Mouse (Mus musculus) megakaryocyte-erythroid progenitor cell, adult 5-6 weeks (primary cell): Measurements from ENCODE around the gene Zfpl1. TPM values are rescaled to one million over a fixed set of nuclear protein-coding genes. Genes with fewer than 3 reads are reported as not detected.
A peak's percentile ranks its signal among the peaks of the same experiment; 100 is the strongest.
"Not testable (repeated sequence)": the region's sequence is repeated elsewhere in the genome, so short reads cannot be mapped to it uniquely, and the experiment has no call there.

ENCODE experiments used
- ATAC-seq: replicated peaks from 2 replicates; pipeline ENCODE4 v1.8.0; 2016; ENCODE audit warnings: mild to moderate bottlenecking, inconsistent platforms; ENCODE audit not compliant: severe bottlenecking, poor library complexity, low FRiP score, low TSS enrichment
- total RNA-seq, 2 experiments: library from RNA; stranded (forward) in 1 of 2; stranded (reverse) in 1 of 2; fragments of 200-1000, 215-1000 nt in 1 of 2; fragments of >200 nt in 1 of 2; fragmentation: Nextera tagmentation in 1 of 2; gene quantifications; 2 replicates each; pipeline ENCODE4 v1.2.3; 2014 to 2017

Zfpl1 gene
- total RNA-seq (2014; fragmentation: Nextera tagmentation) (20.4 and 38.0 TPM in 2 replicates), total RNA-seq (2017) (34.2 and 34.8 TPM in 2 replicates)

GRCm38 (mm10) chr19:6084478-6085248, at the start of gene Zfpl1, which contains the start of gene Cdca5:
Gene Zfpl1, minus strand, starts transcription at chr19:6084956.
Gene Cdca5, plus strand, starts transcription at chr19:6084983.
- peak; percentile 90 for ATAC-seq

GRCm38 (mm10) chr19:6133197-6133596, 48.4 kb upstream of the Zfpl1 start:
- not testable (repeated sequence) for ATAC-seq

GRCm38 (mm10) chr19:6132171-6132827, 47.5 kb upstream of the Zfpl1 start:
- ATAC-seq: peak; percentile 56

- not testable (repeated sequence) for ATAC-seq
These were observed 45.8 kb upstream of the Zfpl1 start for GRCm38 (mm10) chr19:6130414-6131128.

- peak; percentile 92 for ATAC-seq
These were observed 43.1 kb upstream of the Zfpl1 start, which contains the start of gene Snx15 for GRCm38 (mm10) chr19:6127760-6128341. Gene Snx15, minus strand, starts transcription at chr19:6128304.

GRCm38 (mm10) chr19:6126789-6127580, 42.2 kb upstream of the Zfpl1 start:
- ATAC-seq: no peak

GRCm38 (mm10) chr19:6126289-6126688, 41.5 kb upstream of the Zfpl1 start:
- ATAC-seq: 0 out of 2 replicates have a peak, but pooled peaks have one; percentile 16

GRCm38 (mm10) chr19:6124898-6125297, 40.1 kb upstream of the Zfpl1 start:
- ATAC-seq: no peak

- ATAC-seq: no peak
These were observed 38.6 kb upstream of the Zfpl1 start for GRCm38 (mm10) chr19:6123330-6123729.

- no peak for ATAC-seq
These were observed 37.0 kb upstream of the Zfpl1 start for GRCm38 (mm10) chr19:6121761-6122160.

- no peak for ATAC-seq
These were observed 34.0 kb upstream of the Zfpl1 start for GRCm38 (mm10) chr19:6118677-6119185.

- ATAC-seq: peak; percentile 74
These were observed 33.4 kb upstream of the Zfpl1 start, which contains the start of gene Sac3d1 for GRCm38 (mm10) chr19:6117986-6118676. Gene Sac3d1, minus strand, starts transcription at chr19:6118650.

- no peak for ATAC-seq
These were observed 32.7 kb upstream of the Zfpl1 start for GRCm38 (mm10) chr19:6117346-6117985.

- ATAC-seq: no peak
These were observed 31.5 kb upstream of the Zfpl1 start for GRCm38 (mm10) chr19:6116113-6116850.

GRCm38 (mm10) chr19:6113116-6113515, 28.4 kb upstream of the Zfpl1 start:
- ATAC-seq: no peak

GRCm38 (mm10) chr19:6105586-6105985, 20.8 kb upstream of the Zfpl1 start, which contains the start of gene Naaladl1:
Gene Naaladl1, plus strand, starts transcription at chr19:6105782.
- no peak for ATAC-seq

GRCm38 (mm10) chr19:6104476-6104875, 19.7 kb upstream of the Zfpl1 start:
- ATAC-seq: no peak
